Mouse (Mus musculus): ENCODE measurements at regions not wholly inside any gene's neighbourhood (a gene's known extent, or its start where the extent isn't known, plus 50 kb on each side); places are given as distances from the start of the nearest gene placed in this dataset.

DNA sequence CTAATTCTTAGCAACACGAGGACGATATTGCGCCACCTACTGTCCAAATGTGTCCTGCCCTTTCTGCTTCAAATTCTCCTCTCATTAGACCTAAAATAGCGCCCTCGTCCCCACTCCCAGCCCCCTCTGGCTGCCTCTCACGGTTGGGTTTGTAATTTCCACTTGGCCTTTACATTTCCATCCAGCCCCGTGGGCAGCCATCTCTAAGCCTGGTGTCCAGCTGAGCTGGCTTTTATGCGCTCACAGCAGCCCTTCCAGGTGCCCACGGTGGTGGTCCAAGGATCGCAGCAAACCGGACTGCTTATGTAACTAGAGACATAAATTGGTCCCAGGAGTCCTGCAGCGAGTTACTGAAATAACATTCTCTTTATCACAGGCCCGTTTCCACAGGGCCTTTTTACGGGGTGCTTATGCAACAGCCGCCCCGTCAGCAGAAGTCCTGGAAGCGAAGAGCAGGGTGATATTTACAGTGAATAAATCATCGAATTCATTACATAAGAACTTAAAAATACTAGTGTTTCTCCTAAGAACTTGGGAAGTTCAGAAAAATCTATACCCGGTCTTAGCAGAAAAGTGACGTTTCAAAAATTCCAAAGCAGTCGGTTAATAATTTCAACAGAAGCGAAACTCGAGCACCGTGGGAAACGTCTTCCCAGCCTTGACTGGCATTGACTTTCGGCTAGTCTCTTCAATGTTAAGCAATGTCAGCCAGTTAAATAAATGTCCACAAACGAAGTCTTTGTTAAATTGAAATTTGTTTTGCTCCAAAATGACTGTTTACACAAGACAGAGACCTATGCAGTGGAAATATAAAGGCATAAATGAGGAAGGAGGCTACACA lies 57.3 kb upstream of the Cpsf6 start:
- 21% methylated on average over 27 of the region's 27 CpGs for WGBS
- TF ChIP-seq POLR2A (IDR thresholded peaks at IDR 0.05; ENCODE audit: borderline replicate concordance, extremely low read depth, insufficient read depth, insufficient read length): no peak
- no peak overlapping the region for H3K4me3 ChIP-seq (replicated peaks; ENCODE audit: low read length)

DNA sequence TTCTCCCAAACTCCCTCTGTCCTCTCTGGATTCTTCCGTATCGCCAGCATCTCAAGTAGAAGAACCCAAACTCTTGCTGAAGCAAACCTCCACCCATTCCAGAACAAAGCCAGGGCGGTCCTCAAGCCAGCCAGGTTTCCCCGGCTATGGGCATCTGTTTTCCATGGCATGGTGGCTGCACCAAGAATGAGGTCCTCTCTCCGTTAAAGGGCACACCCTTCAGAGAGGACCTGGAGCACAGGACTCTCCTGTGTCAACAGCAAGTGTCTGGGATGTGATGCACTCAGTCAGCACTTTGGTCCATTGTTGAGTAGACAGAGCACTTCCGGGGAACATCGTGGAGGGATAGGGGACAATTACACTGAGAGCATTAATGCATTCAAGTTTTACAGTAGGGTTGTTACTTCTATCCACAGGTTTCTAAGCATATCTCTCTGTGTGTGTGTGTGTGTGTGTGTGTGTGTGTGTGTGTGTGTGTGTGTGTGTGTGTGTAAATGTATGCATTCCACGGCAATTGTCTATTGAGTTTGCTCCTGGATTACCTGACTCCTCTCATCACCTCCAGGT lies 56.6 kb upstream of the Cpsf6 start:
- no peak overlapping the region for H3K4me3 ChIP-seq (replicated peaks; ENCODE audit: low read length)
- no peak overlapping the region for H3K9ac ChIP-seq (ENCODE audit: low read depth, low read length, severe bottlenecking)
- H3K4me1 ChIP-seq (ENCODE audit: control insufficient read depth, insufficient read depth, low read length): peaks cover 18% of the 10 kb centered on the region
- no peaks in the 10 kb centered on the region for H3K27me3 ChIP-seq (ENCODE audit: control insufficient read depth, insufficient read depth, low read length)
- peak overlapping the region; percentile 24; the same call in 1 of the 2 replicates for H3K4me2 ChIP-seq (replicated peaks; ENCODE audit: low read depth, low read length, severe bottlenecking)
- no peaks in the 10 kb centered on the region for H3K36me3 ChIP-seq (ENCODE audit: control insufficient read depth, insufficient read depth, low read length)
- H3K27ac ChIP-seq (replicated peaks; ENCODE audit: low read depth, low read length): no peak overlapping the region
- TF ChIP-seq POLR2A (IDR thresholded peaks at IDR 0.05; ENCODE audit: borderline replicate concordance, extremely low read depth, insufficient read depth, insufficient read length): no peak
- no peak for ATAC-seq (ENCODE audit: low FRiP score, low read depth)
- no peak for DNase-seq (ENCODE audit: low spot score)
- H3K9me3 ChIP-seq (ENCODE audit: control insufficient read depth, low read length): no peaks in the 10 kb centered on the region
- 57% methylated on average over 8 of the region's 8 CpGs for WGBS

More for the DNA sequence above, 57.3 kb upstream of the Cpsf6 start:
- H3K27me3 ChIP-seq (ENCODE audit: control insufficient read depth, insufficient read depth, low read length): no peaks in the 10 kb centered on the region
- no peaks in the 10 kb centered on the region for H3K9me3 ChIP-seq (ENCODE audit: control insufficient read depth, low read length)
- H3K9ac ChIP-seq (ENCODE audit: low read depth, low read length, severe bottlenecking): no peak overlapping the region
- peaks cover 17% of the 10 kb centered on the region for H3K4me1 ChIP-seq (ENCODE audit: control insufficient read depth, insufficient read depth, low read length)
- H3K27ac ChIP-seq (replicated peaks; ENCODE audit: low read depth, low read length): no peak overlapping the region
- no peaks in the 10 kb centered on the region for H3K36me3 ChIP-seq (ENCODE audit: control insufficient read depth, insufficient read depth, low read length)
- H3K4me2 ChIP-seq (replicated peaks; ENCODE audit: low read depth, low read length, severe bottlenecking): peak overlapping the region; percentile 24
- peak; percentile 50 for ATAC-seq (ENCODE audit: low FRiP score, low read depth)
- peak; percentile 72 for DNase-seq (ENCODE audit: low spot score)

DNA sequence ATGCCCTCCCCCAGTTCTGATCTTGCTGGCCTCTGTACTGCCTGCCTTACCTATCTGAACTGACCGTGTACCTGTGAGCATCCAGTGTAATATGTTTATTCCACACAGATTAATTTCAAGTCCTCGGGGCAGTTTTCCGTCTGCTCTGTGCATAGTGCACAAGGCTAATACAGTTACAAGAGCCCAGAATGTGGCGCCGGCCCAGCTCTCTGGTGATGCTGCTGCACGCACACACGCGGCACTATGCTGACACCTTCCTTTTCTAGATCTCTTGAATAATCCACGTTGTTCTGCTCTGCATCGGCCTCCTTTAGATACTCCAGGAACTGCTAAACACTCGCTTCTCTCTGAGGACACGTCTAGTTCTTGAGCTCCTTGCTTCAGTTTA lies 55.9 kb upstream of the Cpsf6 start:
- no peak overlapping the region for H3K9ac ChIP-seq (ENCODE audit: low read depth, low read length, severe bottlenecking)
- H3K4me1 ChIP-seq (ENCODE audit: control insufficient read depth, insufficient read depth, low read length): peaks cover 18% of the 10 kb centered on the region
- no peaks in the 10 kb centered on the region for H3K27me3 ChIP-seq (ENCODE audit: control insufficient read depth, insufficient read depth, low read length)
- H3K4me2 ChIP-seq (replicated peaks; ENCODE audit: low read depth, low read length, severe bottlenecking): peak overlapping the region; percentile 52
- H3K4me3 ChIP-seq (replicated peaks; ENCODE audit: low read length): peak overlapping the region; percentile 21; the same call in 1 of the 2 replicates
- ATAC-seq (ENCODE audit: low FRiP score, low read depth): no peak
- no peak for TF ChIP-seq POLR2A (IDR thresholded peaks at IDR 0.05; ENCODE audit: borderline replicate concordance, extremely low read depth, insufficient read depth, insufficient read length)
- no peaks in the 10 kb centered on the region for H3K9me3 ChIP-seq (ENCODE audit: control insufficient read depth, low read length)
- H3K36me3 ChIP-seq (ENCODE audit: control insufficient read depth, insufficient read depth, low read length): no peaks in the 10 kb centered on the region
- 46% methylated on average over 12 of the region's 12 CpGs for WGBS
- H3K27ac ChIP-seq (replicated peaks; ENCODE audit: low read depth, low read length): no peak overlapping the region
- DNase-seq (ENCODE audit: low spot score): no peak

DNA sequence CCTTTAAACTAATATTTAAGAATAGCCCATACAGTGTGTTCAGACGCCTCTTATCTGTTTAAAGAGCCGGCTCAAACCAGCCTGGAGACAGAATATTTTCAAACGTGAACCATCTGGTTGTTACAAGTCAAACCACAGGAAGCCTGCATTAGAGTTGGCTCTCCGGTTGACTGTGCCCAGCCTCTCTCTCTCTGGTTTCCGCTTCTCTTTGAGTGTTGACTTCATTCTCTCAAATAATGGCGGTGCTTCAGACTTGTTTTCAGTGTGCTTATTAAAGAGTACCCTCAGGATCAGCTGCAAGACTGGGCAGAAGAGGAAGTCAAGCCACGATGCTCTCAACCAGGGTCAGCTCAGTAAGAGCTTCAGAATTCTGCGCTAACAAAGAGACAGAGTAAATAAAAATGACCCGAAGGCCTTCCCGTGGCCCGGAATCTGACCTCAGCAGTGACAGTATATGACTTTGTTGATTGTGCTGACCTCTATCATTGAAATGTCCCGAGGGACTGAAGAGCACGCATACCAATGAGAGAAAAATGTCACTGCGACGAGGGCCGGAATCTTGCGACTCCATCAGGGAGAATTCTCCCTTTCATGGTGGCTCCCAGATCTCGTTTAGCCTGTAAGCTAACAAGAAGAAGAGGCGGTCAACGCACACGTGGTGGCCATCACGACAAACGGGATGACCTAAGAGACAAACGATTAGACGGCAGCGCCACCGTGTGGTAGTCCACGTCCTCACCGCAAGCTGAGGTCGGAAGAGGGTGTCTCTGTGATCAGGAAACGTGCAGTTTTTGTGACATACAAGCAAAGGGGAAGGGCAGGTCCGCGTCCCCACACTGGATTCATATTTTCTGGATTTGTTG lies 55.3 kb upstream of the Cpsf6 start:
- Histone ChIP-seq H3K4me1 (ENCODE audit: control insufficient read depth, insufficient read depth, low read length) (peaks cover 18% of the 10 kb centered on the region), H3K9ac (ENCODE audit: low read depth, low read length, severe bottlenecking) (no peak overlapping the region), H3K27ac (replicated peaks; ENCODE audit: low read depth, low read length) (no peak overlapping the region), H3K36me3 (ENCODE audit: control insufficient read depth, insufficient read depth, low read length) (no peaks in the 10 kb centered on the region), H3K27me3 (ENCODE audit: control insufficient read depth, insufficient read depth, low read length) (no peaks in the 10 kb centered on the region), H3K4me2 (replicated peaks; ENCODE audit: low read depth, low read length, severe bottlenecking) (peak overlapping the region; percentile 52), H3K9me3 (ENCODE audit: control insufficient read depth, low read length) (no peaks in the 10 kb centered on the region), H3K4me3 (replicated peaks; ENCODE audit: low read length) (peak overlapping the region; percentile 21)
- ATAC-seq (ENCODE audit: low FRiP score, low read depth) (peak; percentile 56; the same call in 1 of the 2 replicates), DNase-seq (ENCODE audit: low spot score) (peak; percentile 87)
- WGBS: 19% methylated on average over 33 of the region's 33 CpGs
- no peak for TF ChIP-seq POLR2A (IDR thresholded peaks at IDR 0.05; ENCODE audit: borderline replicate concordance, extremely low read depth, insufficient read depth, insufficient read length)

DNA sequence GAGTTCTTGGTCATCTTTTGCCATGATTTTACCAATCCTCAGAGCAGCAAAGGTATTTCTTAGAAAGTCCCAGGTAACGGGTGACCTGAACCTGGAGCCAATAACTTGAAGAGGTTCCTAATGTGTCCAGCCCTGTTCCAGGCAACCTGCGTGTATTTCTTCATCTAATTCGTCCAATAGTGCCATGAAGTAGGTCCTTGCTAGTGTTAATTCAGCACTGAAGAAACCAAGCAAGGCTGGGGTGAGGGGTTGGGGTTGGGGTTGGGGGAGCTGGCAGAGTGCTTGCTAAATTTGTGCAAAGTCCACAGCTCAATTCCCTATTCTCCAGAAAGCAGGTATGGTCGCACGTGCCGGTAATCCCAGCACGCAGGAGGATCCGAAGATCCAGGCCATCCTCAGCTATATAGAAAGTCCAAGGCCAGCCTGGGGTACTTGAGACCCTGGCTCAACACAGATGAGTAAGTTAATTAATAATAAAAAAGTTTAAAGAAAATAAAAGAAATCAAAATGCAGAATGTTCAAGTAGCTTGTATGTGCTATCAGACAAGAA lies 54.6 kb upstream of the Cpsf6 start:
- TF ChIP-seq POLR2A (IDR thresholded peaks at IDR 0.05; ENCODE audit: borderline replicate concordance, extremely low read depth, insufficient read depth, insufficient read length): no peak
- no peak overlapping the region for H3K9ac ChIP-seq (ENCODE audit: low read depth, low read length, severe bottlenecking)
- ATAC-seq (ENCODE audit: low FRiP score, low read depth) (no peak), DNase-seq (ENCODE audit: low spot score) (no peak)
- peaks cover 18% of the 10 kb centered on the region for H3K4me1 ChIP-seq (ENCODE audit: control insufficient read depth, insufficient read depth, low read length)
- no peaks in the 10 kb centered on the region for H3K27me3 ChIP-seq (ENCODE audit: control insufficient read depth, insufficient read depth, low read length)
- no peaks in the 10 kb centered on the region for H3K36me3 ChIP-seq (ENCODE audit: control insufficient read depth, insufficient read depth, low read length)
- H3K27ac ChIP-seq (replicated peaks; ENCODE audit: low read depth, low read length): no peak overlapping the region
- 97% methylated on average over 8 of the region's 8 CpGs for WGBS
- H3K9me3 ChIP-seq (ENCODE audit: control insufficient read depth, low read length): no peaks in the 10 kb centered on the region
- no peak overlapping the region for H3K4me2 ChIP-seq (replicated peaks; ENCODE audit: low read depth, low read length, severe bottlenecking)
- no peak overlapping the region for H3K4me3 ChIP-seq (replicated peaks; ENCODE audit: low read length)

Measured in limb, embryonic 14.5 days (tissue).